8 mouse cellular contexts compared by ENCODE assay signal in the genomic region with DNA sequence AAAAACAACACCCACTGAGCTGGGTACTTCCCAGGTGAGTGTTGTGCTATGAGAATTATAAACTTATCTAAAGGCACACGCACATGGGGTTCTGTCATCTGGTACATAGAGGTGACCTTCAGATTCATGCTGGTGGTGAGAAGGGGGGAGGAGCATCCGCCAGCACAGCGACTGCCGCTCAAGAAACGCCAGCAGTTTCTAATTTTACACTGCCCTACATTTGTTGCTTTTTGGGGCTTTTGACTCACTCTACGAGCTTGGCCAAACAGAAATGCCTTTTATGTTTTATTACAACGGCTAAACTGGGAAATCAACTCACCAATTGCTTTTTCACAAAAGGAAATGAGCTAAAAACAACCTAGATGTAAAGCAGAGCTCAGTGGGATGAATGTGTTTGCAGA. TPM values are rescaled to one million over a fixed set of nuclear protein-coding genes. Genes with fewer than 3 reads are reported as not detected.
DNase-seq lines count a peak whose midpoint lies in the region; ATAC-seq lines count a peak whose summit lies in the region.

No protein-coding gene starts in this region.

- peak overlapping the region; percentile 28 for H3K4me2 ChIP-seq in midbrain, embryonic 14.5 days (ENCODE audit: low read length)

- peaks cover 9% of the 10 kb centered on the region; the same call in 1 of the 2 replicates for H3K4me1 ChIP-seq in midbrain, embryonic 14.5 days (ENCODE audit: control insufficient read depth, insufficient read depth, low read length)

- H3K27ac ChIP-seq in midbrain, embryonic 14.5 days (replicated peaks; ENCODE audit: low read depth, low read length): peak overlapping the region; percentile 57; the same call in 1 of the 2 replicates

- no peaks in the 10 kb centered on the region for H3K9me3 ChIP-seq in midbrain, embryonic 14.5 days (ENCODE audit: control insufficient read depth, low read length)

- H3K36me3 ChIP-seq in midbrain, embryonic 14.5 days (ENCODE audit: control insufficient read depth, insufficient read depth, low read length): no peaks in the 10 kb centered on the region

- DNase-seq in left cerebral cortex, adult 18-20 months (ENCODE audit: low spot score in 2 of 2): peak; percentile 31 to 51
- DNase-seq in left cerebral cortex, adult 11 months (ENCODE audit: low spot score): no peak
- peak; percentile 31 for DNase-seq in adrenal gland, postnatal 14 days
- peak; percentile 58 to 70 for DNase-seq in cerebellum, postnatal 25 days
- peak; percentile 32 for DNase-seq in heart, postnatal 4 days
- DNase-seq in midbrain, embryonic 14.5 days: peak; percentile 35
- DNase-seq in urinary bladder, postnatal 25 days (ENCODE audit: low spot score): no peak
- DNase-seq in urinary bladder, postnatal 14 days (ENCODE audit: low spot score): no peak

- 47% methylated on average over 7 of the region's 7 CpGs for WGBS in midbrain, embryonic 14.5 days

- ATAC-seq in midbrain, embryonic 14.5 days (ENCODE audit: low FRiP score, low TSS enrichment): no peak

- H3K27me3 ChIP-seq in midbrain, embryonic 14.5 days (ENCODE audit: control insufficient read depth, insufficient read depth, low read length): no peaks in the 10 kb centered on the region

- H3K4me3 ChIP-seq in midbrain, embryonic 14.5 days (replicated peaks; ENCODE audit: low read depth, low read length): no peak overlapping the region

- no peak overlapping the region for H3K9ac ChIP-seq in midbrain, embryonic 14.5 days (replicated peaks; ENCODE audit: low read length)

RNA-seq across cellular contexts. Expression of a gene that starts 11.7 kb away (rescaled TPM):
- 10 to 100 TPM; 29.2 to 34.4 TPM for total RNA-seq in left cerebral cortex, adult 18-20 months (2021)
- total RNA-seq in adrenal gland, postnatal 14 days (2021): 32.6 and 38.1 TPM in 2 replicates
- 10 to 100 TPM; 28.9 to 33.1 TPM for total RNA-seq in heart, postnatal 4 days (2021)
- polyA plus RNA-seq in midbrain, embryonic 14.5 days (2014; fragmentation: Nextera tagmentation; extraction: Ambion mirVana): 12.1 and 14.1 TPM in 2 replicates

Comparison
In these comparisons a context has a peak if more than half of its experiments do, and no peak if none do; other contexts are left out.
1. DNase-seq: peak in left cerebral cortex, adult 18-20 months (2 of 2), adrenal gland, postnatal 14 days (single experiment), cerebellum, postnatal 25 days (2 of 2), heart, postnatal 4 days (single experiment) and midbrain, embryonic 14.5 days (single experiment); none in left cerebral cortex, adult 11 months (single experiment), urinary bladder, postnatal 25 days (single experiment) and urinary bladder, postnatal 14 days (single experiment).